Mouse (Mus musculus): ENCODE data around the gene Elmo2. TPM values are rescaled to one million over a fixed set of nuclear protein-coding genes. Genes with fewer than 3 reads are reported as not detected.

Elmo2 gene
- total and polyA plus RNA-seq, 3 experiments = 9.0 to 11.7 (median 10.1) TPM

DNA sequence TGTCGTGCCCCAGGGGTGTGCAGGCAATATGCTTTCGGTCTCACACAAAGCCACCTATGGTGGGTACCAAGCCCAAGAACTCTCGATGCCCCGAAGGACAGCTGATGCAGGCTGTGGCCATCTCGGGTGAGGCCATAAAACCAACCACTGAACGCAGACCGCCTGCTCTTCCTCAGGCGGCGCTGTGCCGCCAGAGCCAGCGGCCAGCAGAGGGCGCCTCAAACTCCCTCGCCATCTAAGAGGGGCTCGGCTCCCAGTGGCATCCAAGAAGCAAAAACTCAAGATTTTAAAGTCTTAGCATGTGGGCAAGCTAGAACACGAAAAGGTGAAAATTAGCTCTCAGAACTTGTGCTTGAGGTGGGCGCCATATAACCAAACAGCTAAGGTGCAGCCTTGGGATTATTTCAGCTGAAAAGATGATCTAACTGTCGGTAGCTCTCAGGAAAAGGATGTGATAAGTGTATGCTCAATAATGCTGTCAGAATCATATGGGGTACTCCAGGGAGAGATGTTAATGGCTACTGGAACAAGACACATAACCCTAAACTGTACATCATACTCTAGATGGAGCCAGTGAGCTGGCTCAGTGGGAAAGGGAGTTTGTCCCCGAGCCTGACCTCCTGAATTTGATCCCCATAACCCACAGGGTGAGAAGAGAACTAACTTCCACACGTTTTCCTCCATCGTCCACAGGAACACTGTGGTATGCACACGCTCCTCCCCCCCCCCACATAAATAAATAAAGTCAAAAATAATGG is 38.2 kb upstream of the Elmo2 start:
- Histone ChIP-seq H3K27me3 (replicated peaks) (peaks cover 46% of the 10 kb centered on the region), H3K9me3 (replicated peaks; ENCODE audit: low read length) (peaks cover 7% of the 10 kb centered on the region), H3K79me2 (replicated peaks; ENCODE audit: control insufficient read depth, extremely low read depth, insufficient read depth, poor library complexity, severe bottlenecking) (no peaks in the 10 kb centered on the region), H3K4me2 (ENCODE audit: insufficient read depth, low read depth, poor library complexity, severe bottlenecking) (peak overlapping the region; percentile 18; the same call in 1 of the 2 replicates), H3K9ac (ENCODE audit: insufficient read depth, low read depth) (no peak overlapping the region), H3K27ac (ENCODE audit: insufficient read depth, low read depth) (no peak overlapping the region), H3K36me3 (replicated peaks in 1 of 2; ENCODE audit: control insufficient read depth in 1 of 2, insufficient read depth in 1 of 2, low read length in 1 of 2) (no peaks in the 10 kb centered on the region), H3K4me3 (replicated peaks in 1 of 3; ENCODE audit: low read depth in 2 of 3, low read length in 2 of 3, poor library complexity in 1 of 3) (no peak overlapping the region), H3K4me1 (ENCODE audit: control insufficient read depth in 1 of 2, insufficient read depth in 2 of 2) (peaks cover 3 to 7% of the 10 kb centered on the region in 2 experiments; a peak in 1 of 4 replicates)
- in situ Hi-C loops (cut with MboI; ENCODE audit: low pct_ligation_motif_present, low pct_unique_long_range_greater_than_20kb, low sequenced_read_pairs) (loop anchor here (5.0 to 10.0 kb wide), 4 partner anchors 92 to 420 kb away; partner anchors contain the start of genes Mmp9 and Slc13a3), dilution Hi-C loops (cut with MboI; ENCODE audit: extremely low pct_ligation_motif_present, extremely low pct_unique_long_range_greater_than_20kb, low sequenced_read_pairs) (no loop called here)
- peak; percentile 17 for DNase-seq (ENCODE audit: extremely low read depth)
- TF ChIP-seq CHD2 (IDR thresholded peaks at IDR 0.05; ENCODE audit: low read length) = no peak
- no peak for TF ChIP-seq MEF2A (IDR thresholded peaks at IDR 0.05; ENCODE audit: borderline replicate concordance, low read depth, low read length)
- TF ChIP-seq IRF4 (IDR thresholded peaks at IDR 0.05; ENCODE audit: low read depth, low read length) = no peak
- no peak for TF ChIP-seq POLR2AphosphoS2 (IDR thresholded peaks at IDR 0.05; ENCODE audit: low read depth, low read length)
- no peak for TF ChIP-seq SIN3A (IDR thresholded peaks at IDR 0.05; ENCODE audit: low read length)
- no peak for TF ChIP-seq ZC3H11A (IDR thresholded peaks at IDR 0.05; ENCODE audit: low read depth, low read length)
- no peak for TF ChIP-seq ZMIZ1 (IDR thresholded peaks at IDR 0.05; ENCODE audit: low read depth, low read length)
- no peak for TF ChIP-seq HCFC1 (IDR thresholded peaks at IDR 0.05; ENCODE audit: low read depth, low read length)
- no peak for TF ChIP-seq POLR2A (IDR thresholded peaks at IDR 0.05; ENCODE audit: low read depth, low read length)
- TF ChIP-seq MXI1 (IDR thresholded peaks at IDR 0.05; ENCODE audit: low read depth, low read length) = no peak
- peak; percentile 11 to 98; a peak in 3 of 4 replicates for TF ChIP-seq CTCF (conservative IDR thresholded peaks at IDR 0.05 in 1 of 2, IDR thresholded peaks at IDR 0.05 in 1 of 2; ENCODE audit: low read depth in 2 of 2, low read length in 2 of 2)
- TF ChIP-seq BHLHE40 (IDR thresholded peaks at IDR 0.05; ENCODE audit: low read depth, low read length) = no peak
- TF ChIP-seq ZNF384 (IDR thresholded peaks at IDR 0.05; ENCODE audit: low read depth, low read length) = no peak
- no peak for TF ChIP-seq USF2 (conservative IDR thresholded peaks at IDR 0.05; ENCODE audit: low read depth, low read length)
- no peak for TF ChIP-seq ZKSCAN1 (IDR thresholded peaks at IDR 0.05; ENCODE audit: borderline replicate concordance, low read depth, low read length)
- TF ChIP-seq SMC3 (IDR thresholded peaks at IDR 0.05; ENCODE audit: low read depth, low read length) = peak; percentile 51
- peak; percentile 43 for TF ChIP-seq RAD21 (IDR thresholded peaks at IDR 0.05; ENCODE audit: low read depth, low read length)
- no peak for TF ChIP-seq PAX5 (IDR thresholded peaks at IDR 0.05; ENCODE audit: low read length)
- TF ChIP-seq NELFE (IDR thresholded peaks at IDR 0.05; ENCODE audit: low read depth, low read length) = peak; percentile 39; the same call in 1 of the 2 replicates
- no peak for TF ChIP-seq ELF1 (IDR thresholded peaks at IDR 0.05; ENCODE audit: low read depth, low read length)
- TF ChIP-seq KAT2A (IDR thresholded peaks at IDR 0.05; ENCODE audit: insufficient replicate concordance, low read length) = no peak
- TF ChIP-seq RCOR1 (conservative IDR thresholded peaks at IDR 0.05; ENCODE audit: low read depth, low read length) = no peak
- TF ChIP-seq USF1 (IDR thresholded peaks at IDR 0.05; ENCODE audit: low read depth, low read length) = no peak
- TF ChIP-seq E2F4 (IDR thresholded peaks at IDR 0.05; ENCODE audit: insufficient replicate concordance, low read depth, low read length) = no peak
